In the genomic region with DNA sequence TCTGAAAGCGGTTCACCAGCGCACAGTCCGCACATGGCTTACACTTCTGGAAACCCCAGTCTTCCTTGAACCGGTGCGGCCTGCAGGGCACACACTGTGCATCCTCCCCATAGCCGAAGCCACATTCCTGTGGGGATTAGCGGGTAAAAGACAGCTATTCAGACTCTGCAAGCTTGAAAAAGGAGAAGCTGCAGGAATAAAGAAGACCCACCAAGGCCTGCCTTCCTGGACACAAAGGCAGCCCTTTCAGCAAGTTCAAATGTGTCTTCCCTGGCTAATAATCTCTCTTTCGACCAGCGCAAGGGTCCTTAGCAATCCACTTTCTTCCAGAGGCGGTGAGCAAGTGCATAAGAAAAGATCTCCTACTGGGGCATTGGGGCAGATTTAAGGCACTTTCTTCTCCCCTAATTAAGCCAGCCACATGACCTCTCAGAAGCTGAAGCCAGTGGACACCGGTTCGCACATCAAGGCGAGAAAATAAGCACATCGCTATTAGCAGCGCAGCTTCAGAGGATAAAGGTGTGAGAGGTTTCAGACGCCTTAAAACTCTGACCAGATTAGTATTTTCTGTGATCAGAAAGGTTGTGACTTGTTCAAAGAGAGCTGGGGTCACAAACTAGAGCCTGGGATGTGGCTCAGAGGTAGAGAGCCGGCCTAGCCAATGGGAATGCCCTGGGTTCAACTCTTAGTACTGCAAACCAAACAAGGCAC, we compare ENCODE assay signal across 20 mouse cellular contexts. TPM values are rescaled to one million over a fixed set of nuclear protein-coding genes. Genes with fewer than 3 reads are reported as not detected.
DNase-seq lines count a peak whose midpoint lies in the region; ATAC-seq and TF ChIP-seq lines count a peak whose summit lies in the region.
"Had no signal": no experiment of that assay in that cellular context is flagged by ENCODE, and none has a peak within 500 bp of the region (broad histone marks: within the 10 kb centered on the region; RNA-seq: fewer than 3 reads in every experiment).

No protein-coding gene starts in this region.

- H3K36me3 ChIP-seq in hindbrain, embryonic 10.5 days: peaks cover 20% of the 10 kb centered on the region
- no peaks in the 10 kb centered on the region for H3K36me3 ChIP-seq in hindbrain, postnatal 0 days (ENCODE audit: insufficient read depth, low read length)
- no peaks in the 10 kb centered on the region for H3K36me3 ChIP-seq in embryonic facial prominence, embryonic 15.5 days
- 0 out of 2 replicates have a peak, but pooled peaks cover 9% of the 10 kb centered on the region for H3K36me3 ChIP-seq in midbrain, embryonic 12.5 days
- H3K36me3 ChIP-seq in intestine, embryonic 15.5 days: no peaks in the 10 kb centered on the region
- H3K36me3 ChIP-seq: limb, embryonic 12.5 days; neural tube, embryonic 12.5 days; stomach, embryonic 15.5 days had no signal

- no peak for TF ChIP-seq POLR2A in brain, embryonic 14.5 days (IDR thresholded peaks at IDR 0.05; ENCODE audit: borderline replicate concordance, extremely low read depth, insufficient read depth, insufficient read length, poor library complexity, severe bottlenecking)

- no peak for TF ChIP-seq CTCF in hindbrain, postnatal 0 days (IDR thresholded peaks at IDR 0.05; ENCODE audit: low read depth)
- no peak for TF ChIP-seq CTCF in brain, embryonic 14.5 days (IDR thresholded peaks at IDR 0.05; ENCODE audit: borderline replicate concordance, extremely low read depth, insufficient read depth, insufficient read length)

- no peak for DNase-seq in hindbrain, embryonic 10.5 days (ENCODE audit: low spot score)
- no peak for DNase-seq in hindbrain, postnatal 0 days (ENCODE audit: low spot score)
- peak; percentile 76 for DNase-seq in brain, embryonic 14.5 days (ENCODE audit: low read depth)
- DNase-seq in lung, postnatal 4 days: no peak
- no peak for DNase-seq in kidney, postnatal 36 days
- DNase-seq: adrenal gland, postnatal 10 days; gastrocnemius, postnatal 10 days; kidney, adult 18-20 months; kidney, postnatal 25 days; liver, postnatal 0 days; thymus, postnatal 36 days had no signal

- H3K4me3 ChIP-seq in hindbrain, embryonic 10.5 days: no peak overlapping the region
- no peak overlapping the region for H3K4me3 ChIP-seq in hindbrain, postnatal 0 days (ENCODE audit: low read length)
- no peak overlapping the region for H3K4me3 ChIP-seq in embryonic facial prominence, embryonic 15.5 days (replicated peaks)
- H3K4me3 ChIP-seq in midbrain, embryonic 12.5 days: no peak overlapping the region
- H3K4me3 ChIP-seq in intestine, embryonic 15.5 days (replicated peaks): no peak overlapping the region
- H3K4me3 ChIP-seq: heart, embryonic 12.5 days; limb, embryonic 12.5 days; neural tube, embryonic 12.5 days; stomach, embryonic 15.5 days had no signal

- no peak for ATAC-seq in hindbrain, postnatal 0 days
- ATAC-seq in embryonic facial prominence, embryonic 15.5 days (ENCODE audit: insufficient number of reproducible peaks, low FRiP score, low TSS enrichment, low read depth): no peak
- ATAC-seq in midbrain, embryonic 12.5 days (ENCODE audit: low FRiP score, low read depth): peak; percentile 88
- no peak for ATAC-seq in intestine, embryonic 15.5 days
- ATAC-seq: liver, postnatal 0 days had no signal

- H3K27me3 ChIP-seq in hindbrain, embryonic 10.5 days (ENCODE audit: insufficient read depth, poor library complexity, severe bottlenecking): peaks cover 54% of the 10 kb centered on the region
- no peaks in the 10 kb centered on the region for H3K27me3 ChIP-seq in hindbrain, postnatal 0 days (ENCODE audit: insufficient read depth, low read length)
- no peaks in the 10 kb centered on the region for H3K27me3 ChIP-seq in embryonic facial prominence, embryonic 15.5 days
- H3K27me3 ChIP-seq in midbrain, embryonic 12.5 days: peaks cover 25% of the 10 kb centered on the region
- H3K27me3 ChIP-seq in intestine, embryonic 15.5 days (replicated peaks): no peaks in the 10 kb centered on the region
- H3K27me3 ChIP-seq: CH12.LX; heart, embryonic 12.5 days; neural tube, embryonic 12.5 days; stomach, embryonic 15.5 days had no signal

- peak overlapping the region; percentile 37 for H3K27ac ChIP-seq in hindbrain, embryonic 10.5 days
- no peak overlapping the region for H3K27ac ChIP-seq in hindbrain, postnatal 0 days
- 0 out of 2 replicates have a peak overlapping the region, but pooled peaks have one; percentile 19 for H3K27ac ChIP-seq in embryonic facial prominence, embryonic 15.5 days (replicated peaks)
- peak overlapping the region; percentile 63 for H3K27ac ChIP-seq in midbrain, embryonic 12.5 days (replicated peaks)
- H3K27ac ChIP-seq in intestine, embryonic 15.5 days: no peak overlapping the region
- H3K27ac ChIP-seq: limb, embryonic 12.5 days; neural tube, embryonic 12.5 days; stomach, embryonic 15.5 days had no signal

- H3K4me2 ChIP-seq in hindbrain, postnatal 0 days (ENCODE audit: low read depth, low read length): no peak overlapping the region
- no peak overlapping the region for H3K4me2 ChIP-seq in embryonic facial prominence, embryonic 15.5 days (replicated peaks)
- H3K4me2 ChIP-seq in midbrain, embryonic 12.5 days (replicated peaks): 0 out of 2 replicates have a peak overlapping the region, but pooled peaks have one; percentile 5
- H3K4me2 ChIP-seq in intestine, embryonic 15.5 days (replicated peaks): no peak overlapping the region
- H3K4me2 ChIP-seq: heart, embryonic 12.5 days; limb, embryonic 12.5 days; neural tube, embryonic 12.5 days; stomach, embryonic 15.5 days had no signal

- H3K9ac ChIP-seq in hindbrain, postnatal 0 days (replicated peaks; ENCODE audit: low read length): no peak overlapping the region
- no peak overlapping the region for H3K9ac ChIP-seq in embryonic facial prominence, embryonic 15.5 days
- H3K9ac ChIP-seq in midbrain, embryonic 12.5 days (replicated peaks): no peak overlapping the region
- no peak overlapping the region for H3K9ac ChIP-seq in intestine, embryonic 15.5 days
- H3K9ac ChIP-seq: heart, embryonic 12.5 days; limb, embryonic 12.5 days; liver, postnatal 0 days; neural tube, embryonic 12.5 days; stomach, embryonic 15.5 days had no signal

- WGBS in hindbrain, embryonic 10.5 days: 9% methylated on average over 17 of the region's 17 CpGs
- 27% methylated on average over 17 of the region's 17 CpGs for WGBS in hindbrain, postnatal 0 days
- WGBS in embryonic facial prominence, embryonic 15.5 days: 35% methylated on average over 17 of the region's 17 CpGs
- 7% methylated on average over 17 of the region's 17 CpGs for WGBS in midbrain, embryonic 12.5 days
- WGBS in intestine, embryonic 15.5 days: 61% methylated on average over 17 of the region's 17 CpGs

- no peaks in the 10 kb centered on the region for H3K9me3 ChIP-seq in hindbrain, embryonic 10.5 days
- H3K9me3 ChIP-seq in hindbrain, postnatal 0 days (ENCODE audit: low read length): no peaks in the 10 kb centered on the region
- H3K9me3 ChIP-seq in embryonic facial prominence, embryonic 15.5 days (replicated peaks): no peaks in the 10 kb centered on the region
- no peaks in the 10 kb centered on the region for H3K9me3 ChIP-seq in midbrain, embryonic 12.5 days
- no peaks in the 10 kb centered on the region for H3K9me3 ChIP-seq in intestine, embryonic 15.5 days
- H3K9me3 ChIP-seq: heart, embryonic 12.5 days; limb, embryonic 12.5 days; neural tube, embryonic 12.5 days; stomach, embryonic 15.5 days had no signal

- peaks cover 36% of the 10 kb centered on the region for H3K4me1 ChIP-seq in hindbrain, embryonic 10.5 days (replicated peaks)
- H3K4me1 ChIP-seq in hindbrain, postnatal 0 days (ENCODE audit: insufficient read depth, low read length): 0 out of 2 replicates have a peak, but pooled peaks cover 3% of the 10 kb centered on the region
- H3K4me1 ChIP-seq in embryonic facial prominence, embryonic 15.5 days: peaks cover 18% of the 10 kb centered on the region
- peaks cover 20% of the 10 kb centered on the region for H3K4me1 ChIP-seq in midbrain, embryonic 12.5 days
- H3K4me1 ChIP-seq in intestine, embryonic 15.5 days (replicated peaks): no peaks in the 10 kb centered on the region
- H3K4me1 ChIP-seq: limb, embryonic 12.5 days; stomach, embryonic 15.5 days had no signal

RNA-seq across cellular contexts. Expression of gene Tnfrsf19, which starts 41.0 kb away (rescaled TPM):
- 35.4 and 56.4 TPM in 2 replicates for polyA plus RNA-seq in hindbrain, embryonic 10.5 days (2016; fragmentation: Nextera tagmentation; extraction: Ambion mirVana)
- 42.2 and 51.6 TPM in 2 replicates for total RNA-seq in hindbrain, postnatal 0 days (2014; rRNA removed)
- 28.9 and 29.0 TPM in 2 replicates for polyA plus RNA-seq in hindbrain, postnatal 0 days (2015; fragmentation: Nextera tagmentation; extraction: Ambion mirVana)
- 36.5 and 36.9 TPM in 2 replicates for polyA plus RNA-seq in brain, embryonic 14.5 days (2012; rRNA removed)
- 99.6 and 104 TPM in 2 replicates for polyA plus RNA-seq in embryonic facial prominence, embryonic 15.5 days (2015; fragmentation: Nextera tagmentation; extraction: Ambion mirVana)
- polyA plus RNA-seq in midbrain, embryonic 12.5 days (2016; fragmentation: Nextera tagmentation; extraction: Ambion mirVana): 70.2 and 80.5 TPM in 2 replicates
- 14.1 and 15.1 TPM in 2 replicates for polyA plus RNA-seq in intestine, embryonic 15.5 days (2015; fragmentation: Nextera tagmentation; extraction: Ambion mirVana)
- total RNA-seq: common myeloid progenitor, adult 5-6 weeks had no signal

Comparison
In these comparisons a context has a peak if more than half of its experiments do, and no peak if none do; other contexts are left out.
1. H3K27ac ChIP-seq: peak in hindbrain, embryonic 10.5 days (single experiment), embryonic facial prominence, embryonic 15.5 days (single experiment) and midbrain, embryonic 12.5 days (single experiment); none in hindbrain, postnatal 0 days (single experiment) and intestine, embryonic 15.5 days (single experiment).